Mouse (Mus musculus): ENCODE measurements around the gene Il6ra.

DNA sequence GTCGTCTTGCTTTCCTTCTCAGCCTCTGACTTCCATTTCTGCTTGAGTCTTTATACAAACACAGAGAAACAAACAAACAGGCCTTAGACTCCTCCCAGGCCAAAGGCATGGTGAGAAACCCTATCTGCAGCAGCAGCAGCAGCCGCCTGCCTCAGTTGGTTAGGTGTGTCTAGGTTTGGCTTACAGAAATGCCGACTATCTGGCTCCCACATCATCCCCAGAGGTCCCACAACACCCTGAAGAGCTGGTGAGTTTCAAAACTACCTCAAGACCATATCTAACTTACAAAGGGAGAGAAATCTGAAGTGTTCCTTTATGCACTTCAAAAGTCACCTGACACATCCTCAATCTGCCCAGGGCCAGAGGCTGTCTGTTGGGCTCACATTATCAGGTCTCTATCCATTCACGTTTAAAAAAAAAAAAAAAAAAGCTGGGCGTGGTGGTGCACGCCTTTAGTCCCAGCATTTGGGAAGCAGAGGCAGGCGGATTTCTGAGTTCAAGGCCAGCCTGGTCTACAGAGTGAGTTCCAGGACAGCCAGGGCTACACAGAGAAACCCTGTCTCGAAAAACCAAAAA, 41.6 kb downstream of the Il6ra start:
- TF ChIP-seq CTCF (IDR thresholded peaks at IDR 0.05; ENCODE audit: insufficient read depth, low read depth, low read length) (no peak), POLR2A (IDR thresholded peaks at IDR 0.05; ENCODE audit: insufficient read depth, low read depth, low read length) (no peak)

All from olfactory bulb, adult 2 months (tissue).